Mouse (Mus musculus) CH12.LX (cell line): ENCODE data around the gene Tet3.

Experiments
- CTCF ChIP-seq, 2 experiments: IDR thresholded peaks in 1 of 2; conservative IDR thresholded peaks in 1 of 2; 2 replicates each; pipeline ENCODE4 v1.5.1; 2011 to 2012; ENCODE audit warnings: low read depth in 2 of 2, low read length in 2 of 2, improper control_type of control experiment in 1 of 2, inconsistent platforms in 1 of 2, mild to moderate bottlenecking in 1 of 2, moderate library complexity in 1 of 2
- E2F4 ChIP-seq: IDR thresholded peaks from 2 replicates; pipeline ENCODE4 v1.6.1; 2011; ENCODE audit warnings: low read depth, low read length, improper control_type of control experiment; ENCODE audit not compliant: insufficient replicate concordance
- ELF1 ChIP-seq: IDR thresholded peaks from 2 replicates; pipeline ENCODE4 v1.6.1; 2014; ENCODE audit warnings: low read depth, mild to moderate bottlenecking, inconsistent platforms, low read length, improper control_type of control experiment
- ETS1 ChIP-seq: conservative IDR thresholded peaks from 2 replicates; pipeline ENCODE4 v1.6.1; 2012; ENCODE audit warnings: low read depth, mild to moderate bottlenecking, inconsistent platforms, low read length, improper control_type of control experiment, moderate library complexity
- GABPA ChIP-seq: IDR thresholded peaks from 2 replicates; pipeline ENCODE4 v1.6.1; 2012; ENCODE audit warnings: low read depth, low read length, improper control_type of control experiment, inconsistent platforms; ENCODE audit not compliant: insufficient replicate concordance
- HCFC1 ChIP-seq: IDR thresholded peaks from 2 replicates; pipeline ENCODE4 v1.6.1; 2012; ENCODE audit warnings: low read depth, mild to moderate bottlenecking, inconsistent platforms, low read length, improper control_type of control experiment
- JUN ChIP-seq: IDR thresholded peaks from 2 replicates; pipeline ENCODE4 v1.6.1; 2011; ENCODE audit warnings: low read depth, mild to moderate bottlenecking, low read length, improper control_type of control experiment, moderate library complexity; ENCODE audit not compliant: insufficient read depth
- KAT2A ChIP-seq: IDR thresholded peaks from 2 replicates; pipeline ENCODE4 v1.6.1; 2012; ENCODE audit warnings: low read length, improper control_type of control experiment, inconsistent platforms; ENCODE audit not compliant: insufficient replicate concordance
- NELFE ChIP-seq: IDR thresholded peaks from 2 replicates; pipeline ENCODE4 v1.6.1; 2011; ENCODE audit warnings: low read depth, low read length, improper control_type of control experiment
- POLR2A ChIP-seq: IDR thresholded peaks from 2 replicates; pipeline ENCODE4 v1.6.1; 2011; ENCODE audit warnings: low read depth, mild to moderate bottlenecking, improper control_type of control experiment, low read length
- SMC3 ChIP-seq: IDR thresholded peaks from 2 replicates; pipeline ENCODE4 v1.6.1; 2011; ENCODE audit warnings: low read depth, low read length, improper control_type of control experiment
- TBP ChIP-seq: conservative IDR thresholded peaks from 2 replicates; pipeline ENCODE4 v1.6.1; 2011; ENCODE audit warnings: low read depth, low read length, improper control_type of control experiment
- USF1 ChIP-seq: IDR thresholded peaks from 2 replicates; pipeline ENCODE4 v1.6.1; 2014; ENCODE audit warnings: low read depth, mild to moderate bottlenecking, inconsistent platforms, low read length, improper control_type of control experiment
- ZMIZ1 ChIP-seq: IDR thresholded peaks from 2 replicates; pipeline ENCODE4 v1.6.1; 2012; ENCODE audit warnings: low read depth, mild to moderate bottlenecking, inconsistent platforms, low read length, improper control_type of control experiment

DNA sequence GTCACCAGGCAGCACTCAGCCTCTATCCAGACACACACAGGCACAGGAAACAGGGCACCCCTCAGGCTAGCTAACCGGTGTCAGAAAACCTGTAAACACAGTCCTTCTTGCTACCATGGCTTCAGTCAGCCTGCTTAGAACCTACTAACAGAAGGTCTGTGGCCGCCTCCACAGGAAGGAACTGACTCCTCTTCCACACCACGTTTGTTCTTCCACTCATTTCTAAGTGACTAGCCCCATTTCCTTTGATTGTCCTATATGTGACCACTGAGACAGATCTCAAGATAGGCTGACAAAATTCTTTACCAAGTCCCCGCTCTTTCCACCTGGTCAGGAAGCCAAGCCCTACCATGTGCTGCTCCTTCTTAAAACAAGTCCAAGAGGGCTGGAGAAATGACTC lies 10.0 kb downstream of the Tet3 start:
- TF ChIP-seq HCFC1 (no peak), SMC3 (no peak), POLR2A (no peak), CTCF (conservative IDR thresholded peaks at IDR 0.05 in 1 of 2, IDR thresholded peaks at IDR 0.05 in 1 of 2; ENCODE audit: low read depth in 2 of 2, low read length in 2 of 2) (no peak), NELFE (no peak), JUN (no peak), ETS1 (no peak), KAT2A (no peak), E2F4 (no peak), ZMIZ1 (no peak), TBP (no peak), GABPA (no peak), USF1 (no peak), ELF1 (no peak)
